Mouse (Mus musculus) E14TG2a.4 (cell line): ENCODE data around the gene Olfr191.

Experiments
- CTCF ChIP-seq: conservative IDR thresholded peaks from 2 replicates; pipeline ENCODE4 v1.5.1; 2014; ENCODE audit warnings: low read length
- NANOG ChIP-seq: IDR thresholded peaks from 2 replicates; pipeline ENCODE4 v1.6.1; 2014; ENCODE audit warnings: borderline replicate concordance, low read length, mixed read lengths
- POU5F1 ChIP-seq: IDR thresholded peaks from 2 replicates; pipeline ENCODE4 v1.6.1; 2014; ENCODE audit warnings: low read length, borderline replicate concordance

DNA sequence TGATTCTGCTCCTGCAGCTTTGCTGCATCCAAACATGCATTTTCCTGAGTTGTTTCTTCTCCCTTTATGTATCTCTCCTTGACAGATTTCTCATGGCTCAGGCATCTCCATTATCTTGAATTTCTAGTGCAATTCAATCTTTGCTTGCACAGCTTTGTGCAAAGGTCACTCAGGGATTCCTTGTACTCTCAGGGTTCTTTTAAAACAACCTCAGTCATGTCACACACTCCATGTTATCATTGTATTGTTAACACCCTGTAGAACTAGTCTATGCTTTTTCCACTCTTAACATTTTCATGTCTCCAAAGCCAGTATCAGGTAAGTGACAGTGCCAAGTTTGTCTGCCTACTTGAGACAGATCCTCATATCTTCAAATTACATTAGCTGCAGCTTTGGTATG is 17.9 kb downstream of the Olfr191 start:
- TF ChIP-seq CTCF (no peak), POU5F1 (no peak), NANOG (no peak)
